Mouse (Mus musculus): Measurements from ENCODE around the gene Sox1. TPM values are rescaled to one million over a fixed set of nuclear protein-coding genes. Genes with fewer than 3 reads are reported as not detected.

The Sox1 gene
- polyA plus RNA-seq, 1 experiment from 2014 or later: 2.5 TPM

DNA sequence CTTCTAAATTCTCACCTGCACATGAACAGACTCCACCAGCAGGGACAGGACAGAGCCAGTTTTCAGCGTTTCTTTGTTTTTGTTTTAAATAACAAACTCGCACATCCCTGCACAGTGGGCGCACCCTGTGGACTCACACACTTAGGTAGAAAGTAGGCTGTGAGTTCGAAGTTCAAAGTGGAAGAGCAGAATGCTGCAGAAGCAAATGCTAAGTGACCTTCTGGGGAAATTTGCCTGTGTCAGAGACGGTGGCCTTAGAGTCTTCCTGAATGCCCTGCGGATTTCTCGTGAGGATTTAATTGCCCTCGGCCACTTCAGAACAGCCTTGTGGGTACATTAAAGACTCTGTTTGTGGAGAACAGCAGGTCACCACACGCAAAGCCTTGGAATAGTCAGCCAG is 7.6 kb downstream of the Sox1 start:
- 3% methylated on average over 9 of the region's 9 CpGs for WGBS
- H3K9me3 ChIP-seq: no peaks in the 10 kb centered on the region
- H3K27ac ChIP-seq: peak overlapping the region; percentile 94
- DNase-seq (ENCODE audit: low spot score): no peak
- H3K4me1 ChIP-seq (replicated peaks): peaks cover 76% of the 10 kb centered on the region
- peaks cover 86% of the 10 kb centered on the region for H3K27me3 ChIP-seq (ENCODE audit: insufficient read depth, poor library complexity, severe bottlenecking)
- peaks cover 3% of the 10 kb centered on the region for H3K36me3 ChIP-seq
- H3K4me3 ChIP-seq: peak overlapping the region; percentile 78

DNA sequence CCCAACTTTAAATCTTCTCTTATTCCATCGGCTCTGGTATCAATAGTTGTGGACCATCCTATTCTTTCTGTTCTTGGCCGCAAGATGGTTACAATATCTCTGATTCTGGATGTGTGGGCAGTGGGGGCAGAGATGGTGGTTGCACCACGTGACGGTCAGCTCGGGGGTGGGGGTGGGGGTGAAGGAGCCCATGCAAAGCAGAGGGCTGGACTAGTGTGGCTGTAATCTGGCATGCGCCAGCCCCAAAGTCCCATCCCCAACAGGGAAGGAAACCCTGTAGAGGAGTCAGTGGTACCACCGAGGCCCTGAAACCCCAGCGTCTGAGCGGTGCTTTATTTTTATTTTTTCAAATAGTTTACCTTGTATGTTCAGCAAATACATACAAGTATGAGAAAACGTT is 12.9 kb downstream of the Sox1 start:
- Histone ChIP-seq H3K9me3 (no peaks in the 10 kb centered on the region), H3K36me3 (no peaks in the 10 kb centered on the region), H3K27ac (peak overlapping the region; percentile 9; the same call in 1 of the 2 replicates), H3K27me3 (ENCODE audit: insufficient read depth, poor library complexity, severe bottlenecking) (peaks cover 66% of the 10 kb centered on the region), H3K4me3 (peak overlapping the region; percentile 24; the same call in 1 of the 2 replicates), H3K4me1 (replicated peaks) (peaks cover 54% of the 10 kb centered on the region)
- DNase-seq (ENCODE audit: low spot score): peak; percentile 62
- WGBS: 12% methylated on average over 10 of the region's 10 CpGs

- WGBS: 72% methylated on average over 3 of the region's 3 CpGs
- Histone ChIP-seq H3K36me3 (no peaks in the 10 kb centered on the region), H3K4me3 (no peak overlapping the region), H3K4me1 (replicated peaks) (peaks cover 38% of the 10 kb centered on the region), H3K27ac (no peak overlapping the region), H3K27me3 (ENCODE audit: insufficient read depth, poor library complexity, severe bottlenecking) (peaks cover 57% of the 10 kb centered on the region), H3K9me3 (no peaks in the 10 kb centered on the region)
- DNase-seq (ENCODE audit: low spot score): no peak
These were observed 14.9 kb downstream of the Sox1 start for GRCm38 (mm10) chr8:12409976-12410375.

DNA sequence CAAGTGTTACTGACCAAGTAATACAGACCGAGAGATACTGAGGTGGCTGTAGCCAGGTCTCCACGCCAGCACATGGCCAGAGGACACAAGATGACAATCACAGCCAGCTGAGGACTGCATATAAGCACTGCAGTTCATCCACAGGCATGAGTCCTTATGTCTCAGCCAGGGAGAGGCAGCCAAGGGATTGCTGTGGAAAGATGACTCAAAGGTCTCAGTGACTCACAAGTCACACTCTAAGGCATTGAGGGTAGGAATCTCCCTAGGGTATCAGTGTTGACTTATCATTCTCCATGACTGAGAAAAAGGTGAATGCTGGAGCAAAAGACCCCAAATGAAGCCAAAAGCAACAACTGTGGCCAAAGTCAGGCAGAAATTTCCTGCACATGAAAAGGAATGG is 22.0 kb downstream of the Sox1 start:
- Histone ChIP-seq H3K4me1 (replicated peaks) (no peaks in the 10 kb centered on the region; the same call in none of the 2 replicates), H3K27ac (no peak overlapping the region), H3K36me3 (no peaks in the 10 kb centered on the region), H3K27me3 (ENCODE audit: insufficient read depth, poor library complexity, severe bottlenecking) (peaks cover 29% of the 10 kb centered on the region), H3K9me3 (no peaks in the 10 kb centered on the region), H3K4me3 (no peak overlapping the region)
- 91% methylated on average over 2 of the region's 2 CpGs for WGBS
- no peak for DNase-seq (ENCODE audit: low spot score)

DNA sequence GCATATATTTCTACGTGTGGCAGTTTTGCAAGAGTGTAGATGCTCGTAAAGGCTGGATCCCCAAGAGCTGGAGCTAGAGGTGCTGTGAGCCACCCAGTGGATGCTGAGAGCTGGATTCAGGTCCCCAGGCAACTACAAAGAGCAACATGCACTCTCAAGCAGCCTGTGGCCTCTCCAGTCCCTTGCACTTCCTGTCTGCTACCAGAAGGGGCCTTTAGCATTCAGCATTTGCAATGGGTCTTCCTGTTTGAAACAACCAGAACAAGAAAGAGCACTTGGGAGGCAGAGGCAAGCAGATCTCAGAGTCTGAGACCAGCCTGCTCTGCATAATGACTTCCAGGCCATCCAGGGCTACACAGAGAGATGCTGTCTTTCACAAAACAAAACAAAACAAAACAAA is 25.4 kb downstream of the Sox1 start:
- peaks cover 49% of the 10 kb centered on the region for H3K27me3 ChIP-seq (ENCODE audit: insufficient read depth, poor library complexity, severe bottlenecking)
- H3K4me1 ChIP-seq (replicated peaks): peaks cover 8% of the 10 kb centered on the region
- H3K9me3 ChIP-seq: no peaks in the 10 kb centered on the region
- H3K36me3 ChIP-seq: no peaks in the 10 kb centered on the region
- no peak overlapping the region for H3K4me3 ChIP-seq
- 81% methylated on average over 2 of the region's 2 CpGs for WGBS
- no peak overlapping the region for H3K27ac ChIP-seq
- DNase-seq (ENCODE audit: low spot score): no peak

- no peak for DNase-seq (ENCODE audit: low spot score)
- no peaks in the 10 kb centered on the region for H3K36me3 ChIP-seq
- H3K27me3 ChIP-seq (ENCODE audit: insufficient read depth, poor library complexity, severe bottlenecking): peaks cover 83% of the 10 kb centered on the region
- H3K4me1 ChIP-seq (replicated peaks): peaks cover 48% of the 10 kb centered on the region
- H3K4me3 ChIP-seq: no peak overlapping the region
- H3K27ac ChIP-seq: no peak overlapping the region
- H3K9me3 ChIP-seq: no peaks in the 10 kb centered on the region
- 92% methylated on average over 8 of the region's 8 CpGs for WGBS
These were observed 30.8 kb downstream of the Sox1 start for GRCm38 (mm10) chr8:12425906-12426305.

DNA sequence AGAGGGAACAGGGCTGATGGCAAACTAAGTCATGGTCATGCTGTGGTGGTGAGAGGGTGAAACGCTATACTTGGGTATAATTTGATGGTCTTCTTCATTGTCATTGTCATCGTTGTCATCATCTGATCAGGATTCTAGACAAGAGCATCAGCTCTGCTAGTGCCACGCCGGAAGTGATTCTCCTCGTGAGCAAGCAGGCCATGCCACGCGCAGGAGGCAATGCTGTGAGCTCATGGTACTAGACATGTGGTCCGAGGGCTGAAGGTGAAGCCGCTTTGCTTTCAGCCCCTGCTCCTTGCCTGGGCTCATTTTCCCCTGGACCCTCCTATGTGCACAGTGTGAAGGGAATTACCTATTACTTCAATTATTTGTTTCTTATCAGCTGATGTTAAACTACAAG is 32.3 kb downstream of the Sox1 start:
- WGBS: 70% methylated on average over 9 of the region's 9 CpGs
- Histone ChIP-seq H3K27me3 (ENCODE audit: insufficient read depth, poor library complexity, severe bottlenecking) (peaks cover 97% of the 10 kb centered on the region), H3K27ac (no peak overlapping the region), H3K4me1 (replicated peaks) (peaks cover 63% of the 10 kb centered on the region), H3K4me3 (no peak overlapping the region), H3K9me3 (no peaks in the 10 kb centered on the region), H3K36me3 (no peaks in the 10 kb centered on the region)
- DNase-seq (ENCODE audit: low spot score): no peak

DNA sequence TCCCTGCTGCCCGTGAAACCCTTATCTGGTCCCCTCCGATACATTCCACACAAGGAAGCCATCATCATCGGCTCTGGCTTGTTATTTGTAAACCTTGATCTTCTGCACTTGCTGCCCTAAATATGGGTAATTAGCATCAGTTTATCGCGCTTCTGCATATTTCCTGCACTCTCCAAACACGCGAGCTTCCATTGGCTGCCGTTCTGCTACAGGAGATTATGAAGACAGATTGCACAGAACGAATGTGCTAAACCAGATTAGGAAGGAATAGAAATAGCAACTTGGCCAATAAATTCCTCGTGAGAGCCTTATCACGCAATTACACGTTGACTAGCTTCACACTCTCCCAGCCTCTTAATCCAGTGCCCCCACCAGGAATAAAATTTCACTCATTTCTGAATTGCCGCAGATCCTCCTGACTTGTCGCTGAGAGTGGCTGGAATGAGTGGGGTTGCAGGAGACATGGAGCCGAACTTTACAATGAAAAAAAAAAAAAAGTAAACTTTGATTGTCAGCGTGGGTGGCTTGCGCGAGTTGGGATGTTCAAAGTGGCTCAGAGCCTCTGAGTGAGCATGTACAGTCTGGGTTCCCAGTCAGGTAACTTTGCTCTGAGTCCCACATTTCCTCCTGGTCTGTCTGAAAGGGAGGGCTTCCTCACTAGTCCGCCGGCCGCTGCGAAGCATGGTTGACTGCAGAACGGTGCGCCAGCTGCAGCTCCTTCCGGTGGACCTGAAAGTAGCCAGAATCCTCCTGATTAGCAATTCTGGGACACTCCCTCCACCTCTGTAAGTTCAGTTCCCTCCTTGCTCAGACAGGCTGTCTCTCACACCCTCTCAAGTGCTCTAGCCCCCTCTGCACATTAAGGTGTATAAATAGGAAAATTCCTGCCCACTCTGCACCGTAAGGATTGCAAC is 33.0 kb downstream of the Sox1 start:
- no peaks in the 10 kb centered on the region for H3K36me3 ChIP-seq
- peaks cover 97% of the 10 kb centered on the region for H3K27me3 ChIP-seq (ENCODE audit: insufficient read depth, poor library complexity, severe bottlenecking)
- peak overlapping the region; percentile 96 for H3K27ac ChIP-seq
- H3K4me3 ChIP-seq: peak overlapping the region; percentile 20
- DNase-seq (ENCODE audit: low spot score): peak; percentile 43
- H3K4me1 ChIP-seq (replicated peaks): peaks cover 68% of the 10 kb centered on the region
- 27% methylated on average over 26 of the region's 26 CpGs for WGBS
- no peaks in the 10 kb centered on the region for H3K9me3 ChIP-seq

DNA sequence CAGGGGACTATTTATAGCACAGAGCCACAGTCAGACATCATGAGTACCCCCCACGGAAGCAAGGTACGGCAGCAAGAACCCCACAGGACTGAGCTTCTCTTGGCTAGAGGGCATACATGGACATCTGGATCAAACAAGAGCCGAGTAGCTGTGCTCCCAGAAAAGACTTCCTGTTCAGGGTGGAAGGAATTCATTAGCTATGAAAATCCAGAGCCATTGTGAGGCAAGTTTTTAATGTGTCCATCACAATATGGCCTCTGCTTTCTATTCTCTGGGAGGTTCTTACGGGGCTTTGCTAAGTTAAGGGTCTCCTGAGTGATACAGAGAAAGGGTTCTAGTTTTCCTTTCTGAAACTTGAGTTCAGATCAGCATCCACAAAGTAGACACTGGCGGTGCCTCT is 33.8 kb downstream of the Sox1 start:
- H3K36me3 ChIP-seq: no peaks in the 10 kb centered on the region
- H3K4me1 ChIP-seq (replicated peaks): peaks cover 71% of the 10 kb centered on the region
- H3K27me3 ChIP-seq (ENCODE audit: insufficient read depth, poor library complexity, severe bottlenecking): peaks cover 97% of the 10 kb centered on the region
- H3K9me3 ChIP-seq: no peaks in the 10 kb centered on the region
- peak overlapping the region; percentile 96 for H3K27ac ChIP-seq
- H3K4me3 ChIP-seq: 0 out of 2 replicates have a peak overlapping the region, but pooled peaks have one; percentile 58
- no peak for DNase-seq (ENCODE audit: low spot score)
- 20% methylated on average over 5 of the region's 5 CpGs for WGBS

GRCm38 (mm10) chr8:12429601-12430172 is 34.6 kb downstream of the Sox1 start:
- Histone ChIP-seq H3K4me3 (peak overlapping the region; percentile 58), H3K27ac (peak overlapping the region; percentile 96), H3K27me3 (ENCODE audit: insufficient read depth, poor library complexity, severe bottlenecking) (peaks cover 95% of the 10 kb centered on the region), H3K4me1 (replicated peaks) (peaks cover 78% of the 10 kb centered on the region), H3K9me3 (no peaks in the 10 kb centered on the region), H3K36me3 (no peaks in the 10 kb centered on the region)
- WGBS: 3% methylated on average over 9 of the region's 9 CpGs
- no peak for DNase-seq (ENCODE audit: low spot score)

GRCm38 (mm10) chr8:12430173-12430899 is 35.2 kb downstream of the Sox1 start:
- H3K4me3 ChIP-seq: peak overlapping the region; percentile 58
- peaks cover 95% of the 10 kb centered on the region for H3K27me3 ChIP-seq (ENCODE audit: insufficient read depth, poor library complexity, severe bottlenecking)
- peak; percentile 82 for DNase-seq (ENCODE audit: low spot score)
- H3K4me1 ChIP-seq (replicated peaks): peaks cover 83% of the 10 kb centered on the region
- peak overlapping the region; percentile 96 for H3K27ac ChIP-seq
- WGBS: under 1% methylated on average over 46 of the region's 46 CpGs
- H3K36me3 ChIP-seq: no peaks in the 10 kb centered on the region
- H3K9me3 ChIP-seq: no peaks in the 10 kb centered on the region

DNA sequence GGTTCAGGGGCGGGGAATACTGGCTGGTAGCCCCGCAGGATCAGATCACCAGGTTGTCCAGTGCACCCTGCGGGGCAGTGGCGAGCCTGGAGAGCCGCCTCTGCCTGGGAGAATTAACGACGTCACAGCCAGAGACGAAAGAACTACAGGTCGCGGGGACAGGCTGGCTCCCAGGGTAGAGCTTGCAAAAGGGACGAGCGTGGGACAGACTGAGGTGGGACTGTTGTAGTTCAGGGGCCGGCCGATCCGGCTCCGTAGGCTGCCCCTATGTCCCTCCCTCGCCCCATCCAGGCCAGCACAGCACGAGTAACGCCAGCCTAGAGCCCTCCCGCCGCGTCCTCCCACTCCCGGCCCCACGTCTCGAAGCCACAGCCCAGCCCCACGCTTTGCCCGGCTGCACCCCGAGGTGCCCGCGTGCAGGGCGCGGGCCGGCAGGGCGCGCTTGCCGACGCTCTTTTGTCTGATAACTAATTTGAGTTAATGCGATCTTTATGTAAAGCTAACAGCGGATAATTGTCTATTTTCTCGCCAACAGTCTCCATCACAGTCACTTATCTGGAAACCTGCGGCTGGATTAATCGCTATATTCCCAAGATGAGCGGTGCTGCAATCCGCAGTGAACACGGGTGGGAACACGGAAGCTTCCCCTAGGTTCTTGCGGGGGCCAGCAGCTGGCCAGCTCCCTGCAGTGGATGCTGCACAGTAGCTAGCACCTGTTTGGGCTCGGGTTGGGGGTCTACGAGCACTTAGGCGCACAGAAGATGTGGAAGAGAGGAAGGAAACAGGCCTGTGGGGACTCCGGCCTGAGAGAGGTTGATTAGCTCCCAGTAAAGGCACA is 36.0 kb downstream of the Sox1 start:
- peak; percentile 56 for DNase-seq (ENCODE audit: low spot score)
- Histone ChIP-seq H3K9me3 (no peaks in the 10 kb centered on the region), H3K27ac (peak overlapping the region; percentile 96), H3K4me3 (peak overlapping the region; percentile 58), H3K36me3 (no peaks in the 10 kb centered on the region), H3K4me1 (replicated peaks) (peaks cover 84% of the 10 kb centered on the region), H3K27me3 (ENCODE audit: insufficient read depth, poor library complexity, severe bottlenecking) (peaks cover 94% of the 10 kb centered on the region)
- 1% methylated on average over 51 of the region's 51 CpGs for WGBS
